Mouse (Mus musculus) G1E (cell line): Measurements from ENCODE around the gene Lix1.

Source experiments
- CTCF ChIP-seq: IDR thresholded peaks from 2 replicates; pipeline ENCODE4 v1.5.1; 2012; ENCODE audit warnings: low read depth, low read length, inconsistent platforms, mixed read lengths
- GATA1 ChIP-seq: IDR thresholded peaks from 2 replicates; pipeline ENCODE4 v1.6.1; 2012; ENCODE audit warnings: borderline replicate concordance, low read length, inconsistent platforms, mixed read lengths
- POLR2AphosphoS5 ChIP-seq: IDR thresholded peaks from 2 replicates; pipeline ENCODE4 v1.6.1; 2012; ENCODE audit warnings: low read depth, low read length, inconsistent platforms; ENCODE audit not compliant: insufficient replicate concordance
- TAL1 ChIP-seq: conservative IDR thresholded peaks from 2 replicates; pipeline ENCODE4 v1.6.1; 2012; ENCODE audit warnings: low read depth, low read length, inconsistent platforms, mixed read lengths

DNA sequence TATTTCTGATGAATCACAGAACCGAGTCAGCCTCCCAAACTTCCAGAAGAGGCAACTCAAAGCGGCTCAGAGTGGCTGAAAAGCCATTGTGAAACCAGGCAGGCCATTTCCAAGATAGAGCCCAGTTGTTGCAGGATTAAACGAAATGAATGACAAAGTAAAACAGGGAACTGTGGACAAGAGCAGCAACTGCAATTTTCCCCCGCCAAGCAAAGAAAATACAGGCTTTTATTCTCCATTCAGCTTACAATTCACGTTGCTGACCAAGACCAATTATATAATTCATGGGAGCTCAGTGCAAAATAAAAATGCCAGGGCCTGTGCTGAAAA lies 46.9 kb downstream of the Lix1 start:
- TF ChIP-seq CTCF = no peak
- no peak for TF ChIP-seq POLR2AphosphoS5
- no peak for TF ChIP-seq TAL1
- no peak for TF ChIP-seq GATA1
